Mouse (Mus musculus): ENCODE measurements at regions not wholly inside any gene's neighbourhood (a gene's known extent, or its start where the extent isn't known, plus 50 kb on each side); places are given as distances from the start of the nearest gene placed in this dataset.

DNA sequence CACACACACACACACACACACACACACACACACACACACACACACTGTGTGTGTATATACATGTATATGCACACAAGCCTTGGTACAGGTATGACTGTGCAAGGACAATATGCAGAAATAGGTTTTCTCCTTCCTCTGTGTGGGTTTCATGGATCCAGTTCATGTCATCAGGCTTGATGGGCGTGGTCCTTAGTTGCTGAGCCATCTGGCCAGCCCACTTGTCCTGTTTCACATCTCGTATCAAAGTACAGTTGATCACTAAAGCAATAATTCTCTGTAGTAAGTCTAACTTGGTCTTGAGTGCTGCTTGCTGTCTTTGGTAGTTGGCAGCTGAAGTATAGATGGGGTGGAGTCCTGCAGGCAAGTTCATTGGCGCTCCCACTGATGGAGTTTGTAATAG is 150.1 kb upstream of the Adgrl2 start:
- TF ChIP-seq GATA1 (IDR thresholded peaks at IDR 0.05; ENCODE audit: borderline replicate concordance, low read length), result no peak
- no peak for TF ChIP-seq FLI1 (IDR thresholded peaks at IDR 0.05; ENCODE audit: low read length)

Measured in megakaryocyte, embryonic 14.5 days (primary cell).